Mouse (Mus musculus) mature B cell (primary cell): ENCODE measurements around the gene Spag6.

Experiments used
- in situ Hi-C: fragments of 300-500 bp; cut with MboI; formaldehyde crosslinking; loops from 2 replicates; pipeline ENCODE4 v1.14.3; 2019

Gene Spag6

GRCm38 (mm10) chr2:18722208-18722830 is 28.5 kb downstream of the Spag6 start:
- in situ Hi-C loops, result no loop called here

DNA sequence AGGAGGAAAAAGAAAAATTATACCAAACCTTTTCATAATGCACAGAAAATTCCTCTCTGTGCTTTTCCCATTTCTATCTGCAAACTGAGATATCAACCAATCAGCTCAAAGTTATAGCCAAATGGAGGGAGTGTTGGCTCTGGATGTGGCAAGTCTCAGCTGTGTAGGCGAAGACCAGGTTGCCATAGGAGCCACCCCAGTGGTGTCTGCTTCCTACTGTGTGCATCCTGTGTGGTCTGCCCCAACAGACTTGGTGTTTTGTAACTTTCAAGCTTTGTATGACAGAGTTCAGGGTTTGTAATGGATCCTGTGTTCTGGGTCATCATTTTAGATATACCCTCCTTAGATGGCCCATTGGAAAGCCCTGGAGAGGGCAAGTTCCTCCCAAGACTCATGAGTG is 30.6 kb downstream of the Spag6 start:
- in situ Hi-C loops, result no loop called here

- in situ Hi-C loops, result no loop called here
Measured at GRCm38 (mm10) chr2:18725880-18726279, 32.0 kb downstream of the Spag6 start.

DNA sequence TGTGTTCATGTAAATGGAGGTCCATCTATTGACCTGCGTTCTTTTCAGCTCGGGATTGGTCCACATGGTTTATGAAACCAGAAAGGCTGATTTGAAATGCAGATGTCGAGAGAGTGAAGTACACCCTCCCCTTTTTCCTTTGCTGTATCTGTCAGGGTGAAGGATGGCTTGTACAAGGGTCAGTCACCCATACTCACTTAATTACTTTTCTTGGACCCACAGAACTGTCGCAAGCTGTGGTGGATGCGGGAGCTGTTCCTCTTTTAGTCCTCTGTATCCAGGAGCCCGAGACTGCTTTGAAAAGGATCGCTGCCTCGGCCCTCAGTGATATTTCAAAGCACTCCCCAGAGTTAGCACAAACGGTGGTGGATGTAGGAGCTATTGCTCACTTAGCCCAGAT is 37.9 kb downstream of the Spag6 start:
- in situ Hi-C loops, result no loop called here

DNA sequence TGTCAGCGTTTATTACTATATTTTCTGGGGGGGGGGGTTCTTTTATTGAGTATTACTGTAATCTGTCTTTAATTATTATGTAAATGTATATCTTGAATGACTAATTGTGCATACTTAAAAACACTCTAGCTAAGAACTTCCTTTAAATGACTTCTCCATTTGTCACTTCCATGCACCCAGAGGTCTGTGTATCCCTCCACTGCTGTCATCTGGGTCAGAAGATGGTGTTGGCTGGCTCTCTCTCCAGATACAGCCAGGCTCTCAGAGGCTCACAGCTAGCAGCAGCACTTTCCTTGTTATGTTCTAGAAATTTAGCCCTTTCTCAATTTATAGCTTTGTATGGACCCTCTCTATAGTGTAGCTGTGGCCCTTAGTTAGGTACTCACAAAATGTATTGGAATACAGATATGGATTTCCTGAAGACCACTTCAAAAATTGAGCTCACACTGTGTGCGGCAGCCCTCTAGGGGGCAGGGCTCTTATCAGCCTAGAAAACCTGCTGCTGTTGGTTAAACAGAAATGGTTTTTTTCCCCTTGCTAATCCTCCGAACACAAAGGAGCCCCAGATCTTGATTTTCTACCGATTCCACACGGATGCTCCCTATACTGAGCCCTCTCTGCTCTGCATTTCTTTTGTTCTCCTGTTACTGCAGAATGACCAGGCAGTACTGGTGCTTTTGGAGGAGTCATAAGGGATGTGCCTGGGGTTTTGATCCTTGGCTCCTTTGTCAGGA is 40.7 kb downstream of the Spag6 start:
- in situ Hi-C loops, result no loop called here

- in situ Hi-C loops, result no loop called here
Measured at GRCm38 (mm10) chr2:18737040-18737439, 43.2 kb downstream of the Spag6 start.

- in situ Hi-C loops, result no loop called here
Measured at GRCm38 (mm10) chr2:18739216-18739615, 45.4 kb downstream of the Spag6 start.

- in situ Hi-C loops, result no loop called here
Measured at GRCm38 (mm10) chr2:18756144-18756543, 62.3 kb downstream of the Spag6 start.

GRCm38 (mm10) chr2:18764846-18765245 is 71.0 kb downstream of the Spag6 start:
- in situ Hi-C loops, result no loop called here

GRCm38 (mm10) chr2:18765481-18766249 is 71.8 kb downstream of the Spag6 start:
- in situ Hi-C loops, result no loop called here

DNA sequence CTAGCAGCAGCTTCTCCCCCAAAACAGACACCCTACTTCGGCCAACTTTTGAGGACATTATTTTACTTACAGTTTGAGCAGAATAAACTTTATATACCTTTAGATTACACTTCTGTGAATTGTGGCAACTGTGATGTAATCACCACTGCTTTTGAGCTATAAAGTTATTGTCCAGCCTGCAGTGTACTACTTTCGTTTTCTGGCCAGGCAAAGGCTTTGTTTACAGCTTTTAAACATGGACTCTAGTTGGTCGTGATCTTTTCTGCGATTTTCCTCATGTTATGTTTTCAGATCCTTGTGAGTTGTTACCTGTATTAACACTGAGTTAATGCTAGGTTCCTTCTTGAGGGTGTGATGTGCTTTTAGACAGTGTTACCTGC is 72.6 kb downstream of the Spag6 start:
- in situ Hi-C loops, result no loop called here

- in situ Hi-C loops, result no loop called here
Measured at GRCm38 (mm10) chr2:18766821-18767541, 73.1 kb downstream of the Spag6 start.

GRCm38 (mm10) chr2:18768414-18768813 is 74.6 kb downstream of the Spag6 start:
- in situ Hi-C loops, result no loop called here

- in situ Hi-C loops, result no loop called here
Measured at GRCm38 (mm10) chr2:18772413-18772812, 78.6 kb downstream of the Spag6 start.

DNA sequence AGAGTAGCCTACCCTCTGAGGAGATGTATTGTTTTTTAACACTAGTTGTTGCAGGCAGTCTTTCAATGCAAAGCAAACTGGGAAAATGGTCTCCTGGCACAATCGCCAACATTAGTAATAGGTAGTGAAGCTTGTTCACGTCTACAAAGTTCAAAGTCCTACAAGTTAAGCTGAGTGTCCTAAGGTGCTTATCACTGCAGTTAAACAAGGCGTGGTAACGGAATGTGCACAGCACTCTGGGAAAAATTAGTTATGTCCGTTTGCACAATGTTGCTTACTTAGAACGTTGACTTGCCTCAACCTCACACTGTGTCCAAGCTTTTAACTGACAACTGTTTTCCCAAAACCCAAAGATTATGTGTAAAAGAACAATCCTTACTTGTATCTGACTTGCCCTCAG is 80.5 kb downstream of the Spag6 start:
- in situ Hi-C loops, result no loop called here

- in situ Hi-C loops, result no loop called here
Measured at GRCm38 (mm10) chr2:18778220-18778619, 84.4 kb downstream of the Spag6 start.

- in situ Hi-C loops, result no loop called here
Measured at GRCm38 (mm10) chr2:18779830-18780229, 86.0 kb downstream of the Spag6 start.

DNA sequence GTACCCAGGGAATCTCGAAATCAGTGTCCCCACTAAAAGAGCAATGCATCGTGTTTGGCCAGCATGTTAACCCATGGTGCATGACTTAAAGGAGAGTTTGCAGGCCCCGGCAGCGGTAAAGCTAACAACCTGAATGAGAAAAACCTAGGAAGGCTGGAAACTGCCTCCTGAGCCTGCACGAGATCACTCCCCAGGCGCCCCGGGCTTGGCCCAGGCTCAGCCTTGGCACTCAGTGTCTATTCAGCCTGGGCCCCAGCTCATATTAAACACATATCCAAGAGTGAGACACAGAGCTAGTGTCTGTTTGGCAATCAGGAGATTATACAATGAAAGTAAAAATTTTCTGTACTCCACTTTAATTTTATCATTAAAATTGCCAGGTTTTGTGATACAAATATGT is 87.5 kb downstream of the Spag6 start:
- in situ Hi-C loops, result no loop called here

DNA sequence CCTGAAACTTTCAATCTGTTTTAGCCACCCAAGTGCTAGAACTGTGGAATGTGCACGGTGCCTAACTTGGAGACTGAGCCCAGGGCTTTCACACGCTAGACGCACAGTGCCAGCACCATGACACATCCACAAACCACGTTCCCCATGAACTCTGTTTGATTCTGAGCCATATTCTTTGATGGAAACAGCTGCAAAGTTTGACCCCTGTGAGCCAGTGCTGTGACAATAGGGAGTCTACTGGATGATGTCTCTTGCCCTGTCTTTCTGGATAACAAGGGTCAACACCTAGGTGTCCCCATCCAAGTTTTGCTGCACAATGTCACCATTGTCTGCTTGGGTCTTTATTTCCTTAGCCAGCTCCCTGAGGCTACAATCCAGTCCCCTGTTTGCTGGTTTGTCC is 100.4 kb downstream of the Spag6 start:
- in situ Hi-C loops, result no loop called here

DNA sequence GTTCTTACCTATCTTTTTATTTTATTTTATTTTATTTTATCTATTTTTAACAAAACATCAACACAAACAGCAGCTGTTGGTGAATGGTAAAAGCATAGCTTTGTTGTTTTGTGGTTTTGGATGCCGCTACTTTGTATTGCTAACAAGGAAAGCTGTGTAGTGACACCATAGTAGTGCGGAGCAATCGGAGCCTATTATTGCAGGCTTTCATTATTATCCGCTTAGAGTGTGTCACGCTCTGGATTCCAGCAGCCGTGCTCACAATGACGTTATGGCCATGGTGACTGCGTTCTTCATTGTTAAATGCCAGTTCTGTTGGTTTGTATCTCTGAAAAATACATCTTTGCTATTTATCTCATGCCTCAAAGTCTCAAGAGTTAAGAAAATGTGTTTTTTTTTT is 103.9 kb downstream of the Spag6 start:
- in situ Hi-C loops, result no loop called here

GRCm38 (mm10) chr2:18799265-18799965 is 105.6 kb downstream of the Spag6 start:
- in situ Hi-C loops, result no loop called here
